Mouse (Mus musculus): ENCODE measurements at regions not wholly inside any gene's neighbourhood (a gene's known extent, or its start where the extent isn't known, plus 50 kb on each side); places are given as distances from the start of the nearest gene placed in this dataset.

DNA sequence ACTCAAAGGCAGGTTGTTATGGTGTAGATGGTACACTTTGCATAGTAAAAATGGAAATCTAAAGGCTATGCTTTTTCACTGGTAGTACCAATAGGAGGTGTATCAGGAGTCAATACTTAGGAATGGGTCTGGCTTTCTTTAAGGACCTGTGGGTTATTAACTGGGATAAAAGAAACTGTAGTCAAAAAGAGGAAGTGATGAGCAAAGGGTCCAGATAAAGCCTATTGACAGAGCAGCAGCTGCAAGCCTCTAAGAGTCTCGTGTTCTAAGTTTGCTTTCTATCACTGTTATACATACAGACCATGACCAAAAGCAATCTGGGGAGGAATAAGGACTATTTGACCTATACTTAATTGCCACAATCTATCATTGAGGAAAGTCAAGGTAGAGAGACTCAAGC lies 683.0 kb downstream of the Stpg2 start:
- DNase-seq = no peak

DNA sequence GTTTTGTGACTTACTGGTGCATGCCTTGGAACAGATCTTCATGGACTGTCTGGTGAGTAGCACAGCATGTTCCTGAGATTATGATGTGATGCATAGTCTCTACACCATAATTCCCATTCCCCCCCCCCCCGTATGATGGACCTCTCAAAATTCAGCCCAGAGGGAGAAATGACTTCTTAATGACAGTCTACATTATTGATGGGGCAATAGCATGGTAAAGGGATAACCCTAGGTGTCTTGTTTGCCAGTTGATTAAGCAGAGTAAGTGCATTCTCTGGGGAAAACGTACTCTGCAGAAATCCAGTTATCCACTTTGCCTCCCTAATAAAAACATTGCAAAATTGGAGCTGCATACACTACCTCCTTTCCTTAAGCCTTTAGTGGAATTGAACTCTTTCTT lies 684.7 kb downstream of the Stpg2 start:
- DNase-seq = no peak

- no peak for DNase-seq
These were observed 692.4 kb downstream of the Stpg2 start for GRCm38 (mm10) chr3:139897894-139898293.

- peak; percentile 53 to 54 for DNase-seq
These were observed 693.7 kb downstream of the Stpg2 start for GRCm38 (mm10) chr3:139899213-139899612.

- DNase-seq = no peak
These were observed 708.3 kb downstream of the Stpg2 start for GRCm38 (mm10) chr3:139913639-139914330.

DNA sequence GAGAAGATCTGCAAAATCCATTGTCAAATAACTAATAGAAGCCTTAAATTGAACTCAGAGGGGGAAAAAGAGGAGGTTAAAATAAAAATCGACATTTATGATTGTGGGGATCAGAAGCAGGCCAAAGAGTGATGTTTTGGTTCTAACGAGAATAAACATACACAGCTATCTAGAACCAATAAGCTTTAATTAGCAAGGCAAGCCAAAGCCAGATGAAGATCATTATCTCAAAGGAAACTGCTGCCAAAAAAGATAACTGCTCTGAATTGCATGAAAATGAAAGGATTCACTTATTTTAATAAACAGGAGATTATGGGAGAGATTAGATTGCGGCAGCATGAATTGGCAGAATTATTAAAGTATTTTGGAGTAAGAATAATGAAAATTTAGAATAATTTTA lies 716.8 kb downstream of the Stpg2 start:
- no peak for DNase-seq

DNA sequence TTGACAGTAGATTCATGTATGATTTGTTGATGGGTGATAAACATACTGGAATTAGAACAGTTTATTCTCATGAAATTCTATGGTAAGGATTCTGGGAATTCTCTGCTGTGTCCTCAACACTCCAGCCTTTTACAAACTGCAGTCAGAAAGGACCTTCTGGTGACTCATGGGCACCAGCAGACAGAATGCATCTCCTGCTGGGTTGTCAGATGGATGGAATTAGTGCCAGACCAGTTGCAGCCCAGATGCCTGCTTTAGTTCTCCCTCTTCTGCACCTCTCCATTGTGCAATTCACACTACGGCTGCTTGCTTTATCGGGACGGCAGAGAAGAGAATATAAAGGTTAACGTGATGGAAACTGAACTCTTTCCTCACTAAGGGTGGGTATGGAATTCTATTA lies 727.5 kb downstream of the Stpg2 start:
- DNase-seq = peak; percentile 87 to 88

DNA sequence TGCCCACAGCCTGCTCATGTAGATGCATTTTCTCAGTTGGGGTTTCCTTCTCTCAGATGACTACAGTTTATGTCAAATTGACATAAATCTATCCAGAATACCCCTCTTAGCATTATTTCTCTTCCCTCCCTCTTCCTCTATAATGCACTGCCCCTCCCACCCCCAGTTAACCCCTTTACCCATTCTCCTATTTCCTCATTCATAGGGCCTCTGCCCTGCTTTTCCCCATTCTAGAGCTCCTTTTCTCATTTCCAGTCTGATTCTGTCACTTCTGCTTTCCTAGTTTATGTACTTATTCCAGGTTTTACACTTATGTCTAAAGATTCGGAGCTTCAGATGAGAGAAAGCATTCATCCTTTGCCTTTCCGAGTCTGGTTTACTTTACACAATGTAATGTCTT lies 740.7 kb downstream of the Stpg2 start:
- DNase-seq = no peak

- DNase-seq = no peak
These were observed 741.8 kb downstream of the Stpg2 start for GRCm38 (mm10) chr3:139947247-139947646.

GRCm38 (mm10) chr3:139949096-139949495 lies 743.6 kb downstream of the Stpg2 start:
- peak; percentile 68 to 75 for DNase-seq

GRCm38 (mm10) chr3:139950016-139950705 lies 744.7 kb downstream of the Stpg2 start:
- DNase-seq = peak; percentile 87

DNA sequence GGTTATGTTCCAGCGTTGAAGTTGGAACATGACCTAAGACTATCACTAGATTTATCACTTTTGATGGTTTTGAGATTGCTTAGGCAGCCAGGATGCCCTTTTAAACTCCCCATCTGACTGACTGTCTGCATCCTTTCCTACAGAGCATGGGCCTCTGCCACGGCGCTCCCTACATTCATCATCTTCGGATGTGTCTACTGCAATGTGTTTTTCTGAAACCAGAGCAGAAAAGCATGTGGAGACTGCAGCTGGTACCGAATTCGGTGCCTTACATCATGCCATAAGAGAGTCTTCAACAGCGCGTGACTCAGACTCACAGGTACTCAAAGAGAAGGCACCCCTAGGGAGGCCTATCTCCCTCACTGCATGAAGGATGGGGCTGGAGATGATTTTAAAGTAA lies 746.0 kb downstream of the Stpg2 start:
- DNase-seq = peak; percentile 62 to 72

DNA sequence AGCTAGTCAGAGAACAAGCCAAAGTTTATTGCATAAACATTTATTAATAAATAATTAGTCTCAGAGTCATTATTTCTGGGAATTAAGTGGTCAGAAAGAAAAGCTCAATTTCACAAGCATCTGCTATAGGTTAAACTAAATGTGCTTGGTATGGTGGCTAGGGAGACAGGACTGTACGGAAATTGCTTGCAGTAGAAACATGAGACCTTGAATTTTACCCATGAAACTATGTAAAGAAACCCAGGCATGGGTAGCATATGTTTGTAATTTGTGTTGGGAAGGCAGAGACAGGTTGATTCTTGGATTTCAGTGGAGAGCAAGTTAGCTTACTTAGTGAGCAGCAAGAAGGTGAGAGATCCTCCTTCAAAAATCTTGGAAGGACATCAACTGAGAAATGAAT lies 772.7 kb downstream of the Stpg2 start:
- no peak for DNase-seq

GRCm38 (mm10) chr3:139985830-139986481 lies 780.5 kb downstream of the Stpg2 start:
- DNase-seq = no peak

DNA sequence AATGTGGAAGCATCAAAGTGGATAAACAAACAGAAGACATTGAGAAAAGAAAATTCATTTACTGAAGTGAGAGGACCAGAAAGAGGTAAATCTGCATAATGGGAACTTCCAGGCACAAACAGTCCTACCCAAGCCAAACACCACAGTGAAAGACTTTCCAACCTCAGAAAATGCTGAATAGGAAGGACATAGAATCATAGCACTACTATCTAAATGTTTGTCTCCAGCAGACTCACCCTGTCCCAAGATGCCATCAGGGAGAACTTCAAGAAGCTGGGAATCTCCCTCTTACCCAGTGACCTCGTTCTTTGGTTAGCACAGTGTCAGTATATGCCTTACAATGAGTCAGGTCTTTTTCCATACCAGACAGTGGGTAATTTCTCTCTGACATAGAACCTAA lies 783.4 kb downstream of the Stpg2 start:
- DNase-seq = no peak

- DNase-seq = no peak
These were observed 783.9 kb downstream of the Stpg2 start for GRCm38 (mm10) chr3:139989380-139989779.

GRCm38 (mm10) chr3:140012522-140012921 lies 807.0 kb downstream of the Stpg2 start:
- DNase-seq = no peak

- DNase-seq = no peak
These were observed 828.6 kb downstream of the Stpg2 start for GRCm38 (mm10) chr3:140034101-140034500.

DNA sequence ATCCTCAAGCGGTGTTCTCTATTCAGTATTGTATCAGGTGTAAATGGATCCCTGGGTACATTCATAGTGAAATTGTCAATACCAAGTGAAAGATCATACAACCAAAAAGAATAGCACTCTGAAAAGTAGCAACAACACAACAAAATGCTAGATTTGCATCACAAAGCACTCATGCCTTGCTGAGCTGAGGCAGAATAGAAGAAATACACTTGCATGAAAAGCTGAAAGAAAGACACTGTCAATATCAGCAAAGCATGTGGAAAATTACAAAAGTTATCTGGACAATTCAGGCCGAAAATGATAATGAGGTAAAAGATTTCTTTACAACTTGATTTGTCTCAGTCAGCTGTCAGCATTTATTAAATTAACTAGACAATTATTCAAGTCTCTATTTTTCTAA lies 829.6 kb downstream of the Stpg2 start:
- DNase-seq = no peak

- peak in 1 of 2 experiments; percentile 14 for DNase-seq
These were observed 839.4 kb downstream of the Stpg2 start for GRCm38 (mm10) chr3:140044898-140045297.

DNA sequence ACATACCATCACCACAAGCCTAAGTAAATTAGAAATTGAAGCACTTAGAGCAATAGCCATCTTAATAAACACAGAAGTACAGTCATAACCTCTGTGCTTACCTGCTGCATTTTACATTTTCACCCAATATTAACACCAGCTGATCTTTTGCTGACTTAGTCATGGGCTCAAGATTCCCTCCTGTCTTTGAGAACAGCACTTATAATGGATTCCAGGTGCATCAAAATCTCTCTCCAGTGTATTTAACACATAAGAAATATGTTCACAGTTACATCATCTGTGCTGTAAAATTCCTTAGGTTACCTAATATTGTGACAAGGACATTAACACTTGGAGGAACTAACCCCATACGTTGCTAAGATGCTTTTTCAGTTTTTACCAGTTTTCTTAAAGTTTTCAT lies 849.1 kb downstream of the Stpg2 start:
- no peak for DNase-seq

- DNase-seq = no peak
These were observed 852.6 kb downstream of the Stpg2 start for GRCm38 (mm10) chr3:140057962-140058631.

DNA sequence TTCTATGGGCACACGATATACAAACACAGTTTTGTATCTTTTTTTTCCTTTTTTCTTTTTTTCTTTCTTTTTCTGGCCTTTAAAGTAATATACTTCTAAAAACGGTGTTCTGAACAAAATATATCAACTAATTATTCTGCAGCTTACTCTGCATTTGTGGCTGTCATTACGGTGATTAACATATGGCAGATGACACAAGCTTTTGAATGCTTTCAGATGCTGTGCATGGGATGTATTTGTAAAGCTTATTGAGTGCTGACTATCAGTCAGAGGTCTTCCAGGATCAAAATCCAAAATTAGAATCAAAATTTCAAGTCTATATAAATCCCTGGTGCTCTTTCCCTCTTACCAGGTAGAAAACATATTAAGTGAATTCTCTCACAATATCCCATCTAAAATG lies 853.6 kb downstream of the Stpg2 start:
- no peak for DNase-seq
